Mouse (Mus musculus) spleen, adult 2 months (tissue): ENCODE measurements around the gene Ankrd13a.

Source experiments
- CTCF ChIP-seq: fragments of 200-500 bp; IDR thresholded peaks from 2 replicates; pipeline ENCODE4 v1.5.1; 2011; ENCODE audit warnings: mild to moderate bottlenecking, inconsistent platforms; ENCODE audit not compliant: insufficient read depth, insufficient read length, insufficient replicate concordance; ENCODE audit errors: extremely low read depth
- POLR2A ChIP-seq: fragments of 200-500 bp; IDR thresholded peaks from 2 replicates; pipeline ENCODE4 v1.6.1; 2011; ENCODE audit warnings: low read depth, low read length, inconsistent platforms

- TF ChIP-seq CTCF (no peak), POLR2A (no peak)
Measured at GRCm38 (mm10) chr5:114801841-114802240, 27.4 kb downstream of the Ankrd13a start.
